Mouse (Mus musculus) stomach, embryonic 16.5 days (tissue): ENCODE data around the gene Denr. TPM values are rescaled to one million over a fixed set of nuclear protein-coding genes. Genes with fewer than 3 reads are reported as not detected.

Source experiments
- ATAC-seq: fragments of 200-750 bp; cut with Nextera tagmentation; 2 replicates; pipeline ENCODE4 v1.8.0; 2017; ENCODE audit warnings: moderate number of reproducible peaks, moderate TSS enrichment; ENCODE audit not compliant: insufficient read depth, low FRiP score
- H3K27ac ChIP-seq: fragments of 300-500 bp; sonication (generic); 2 replicates; pipeline ENCODE4 v1.5.1; 2014; ENCODE audit warnings: low read length
- H3K27me3 ChIP-seq: fragments of 300-500 bp; sonication (generic); 2 replicates; pipeline ENCODE4 v1.6.1; 2014; ENCODE audit warnings: low read length, control low read depth, mixed read lengths; ENCODE audit not compliant: control insufficient read depth, insufficient read depth
- H3K36me3 ChIP-seq: fragments of 300-500 bp; sonication (generic); 2 replicates; pipeline ENCODE4 v1.6.1; 2014; ENCODE audit warnings: low read length; ENCODE audit not compliant: control insufficient read depth, insufficient read depth
- H3K4me1 ChIP-seq: fragments of 300-500 bp; sonication (generic); 2 replicates; pipeline ENCODE4 v1.6.1; 2014; ENCODE audit warnings: low read length, control low read depth, mixed read lengths; ENCODE audit not compliant: control insufficient read depth, insufficient read depth
- H3K4me2 ChIP-seq: fragments of 300-500 bp; sonication (generic); 2 replicates; pipeline ENCODE4 v1.6.1; 2014; ENCODE audit warnings: low read depth, low read length, mixed read lengths
- H3K4me3 ChIP-seq: fragments of 300-500 bp; sonication (generic); replicated peaks from 2 replicates; pipeline ENCODE4 v1.5.1; 2014; ENCODE audit warnings: mild to moderate bottlenecking, low read length
- H3K9ac ChIP-seq: fragments of 300-500 bp; sonication (generic); 2 replicates; pipeline ENCODE4 v1.6.1; 2014; ENCODE audit warnings: low read length
- H3K9me3 ChIP-seq: fragments of 300-500 bp; sonication (generic); replicated peaks from 2 replicates; pipeline ENCODE4 v1.6.1; 2016; ENCODE audit warnings: low read length, control low read depth; ENCODE audit not compliant: control insufficient read depth
- WGBS: fragments of 180-500 bp; shearing (Covaris S2); extraction: QIAGEN DNeasy Blood & Tissue Kit; methylation state at CpG from one replicate; pipeline ENCODE4 v1.1.7; 2014; 5-methylcytosine and 5-hydroxymethylcytosine counted together
- polyA plus RNA-seq: library from polyadenylated mRNA; unstranded; fragments of >200 nt; fragmentation: Nextera tagmentation; extraction: Ambion mirVana; gene quantifications from 2 replicates; pipeline ENCODE4 v1.2.1, GENCODE M21; 2015

Denr gene
- polyA plus RNA-seq, 1 experiment from 2014 or later: 132 TPM

- 0 out of 2 replicates have a peak, but pooled peaks cover 8% of the 10 kb centered on the region for H3K36me3 ChIP-seq
- H3K4me3 ChIP-seq: peak within 1 kb of the TSS; percentile 82
- peak; percentile 99 for ATAC-seq
- no peaks in the 10 kb centered on the region for H3K27me3 ChIP-seq
- H3K9ac ChIP-seq: peak within 1 kb of the TSS; percentile 95
- peak within 1 kb of the TSS; percentile 88 for H3K4me2 ChIP-seq
- peak within 1 kb of the TSS; percentile 92 for H3K27ac ChIP-seq
- peaks cover 7% of the 10 kb centered on the region; the same call in 1 of the 2 replicates for H3K4me1 ChIP-seq
- H3K9me3 ChIP-seq: no peaks in the 10 kb centered on the region
- WGBS: 0% methylated on average over 56 of the region's 56 CpGs
These were observed 23.6 kb downstream of the Denr start, which contains the start of gene Ccdc62 for GRCm38 (mm10) chr5:123930508-123930989. Ccdc62 (plus strand) TSS chr5:123930679.

- 47% methylated on average over 13 of the region's 13 CpGs for WGBS
- Histone ChIP-seq H3K4me3 (peak overlapping the region; percentile 82), H3K27ac (peak overlapping the region; percentile 92; the same call in 1 of the 2 replicates), H3K9ac (peak overlapping the region; percentile 95), H3K36me3 (0 out of 2 replicates have a peak, but pooled peaks cover 8% of the 10 kb centered on the region), H3K9me3 (no peaks in the 10 kb centered on the region), H3K27me3 (no peaks in the 10 kb centered on the region), H3K4me2 (peak overlapping the region; percentile 88), H3K4me1 (peaks cover 7% of the 10 kb centered on the region; the same call in 1 of the 2 replicates)
- ATAC-seq: no peak
These were observed 24.2 kb downstream of the Denr start for GRCm38 (mm10) chr5:123931131-123931530.

- no peaks in the 10 kb centered on the region for H3K27me3 ChIP-seq
- H3K36me3 ChIP-seq: 0 out of 2 replicates have a peak, but pooled peaks cover 5% of the 10 kb centered on the region
- H3K4me3 ChIP-seq: no peak overlapping the region
- no peak for ATAC-seq
- H3K4me1 ChIP-seq: peaks cover 7% of the 10 kb centered on the region; the same call in 1 of the 2 replicates
- H3K9me3 ChIP-seq: no peaks in the 10 kb centered on the region
- no peak overlapping the region for H3K4me2 ChIP-seq
- H3K27ac ChIP-seq: no peak overlapping the region
- H3K9ac ChIP-seq: no peak overlapping the region
These were observed 26.0 kb downstream of the Denr start for GRCm38 (mm10) chr5:123932927-123933326.

- Histone ChIP-seq H3K9ac (no peak overlapping the region), H3K4me1 (peaks cover 7% of the 10 kb centered on the region; the same call in 1 of the 2 replicates), H3K9me3 (no peaks in the 10 kb centered on the region), H3K4me3 (no peak overlapping the region), H3K27ac (no peak overlapping the region), H3K36me3 (no peaks in the 10 kb centered on the region), H3K4me2 (no peak overlapping the region), H3K27me3 (no peaks in the 10 kb centered on the region)
- ATAC-seq: no peak
- 79% methylated on average over 12 of the region's 12 CpGs for WGBS
These were observed 26.6 kb downstream of the Denr start for GRCm38 (mm10) chr5:123933556-123933955.

GRCm38 (mm10) chr5:123933957-123934591, 27.1 kb downstream of the Denr start:
- peaks cover 7% of the 10 kb centered on the region; the same call in 1 of the 2 replicates for H3K4me1 ChIP-seq
- H3K36me3 ChIP-seq: no peaks in the 10 kb centered on the region
- H3K4me2 ChIP-seq: no peak overlapping the region
- 41% methylated on average over 18 of the region's 18 CpGs for WGBS
- H3K27ac ChIP-seq: no peak overlapping the region
- H3K27me3 ChIP-seq: no peaks in the 10 kb centered on the region
- H3K9ac ChIP-seq: no peak overlapping the region
- H3K4me3 ChIP-seq: no peak overlapping the region
- no peaks in the 10 kb centered on the region for H3K9me3 ChIP-seq
- no peak for ATAC-seq

- no peak overlapping the region for H3K27ac ChIP-seq
- 85% methylated on average over 5 of the region's 5 CpGs for WGBS
These were observed 29.0 kb downstream of the Denr start for GRCm38 (mm10) chr5:123935931-123936330.

GRCm38 (mm10) chr5:123938479-123938878, 31.5 kb downstream of the Denr start:
- Histone ChIP-seq H3K9me3 (no peaks in the 10 kb centered on the region), H3K27me3 (no peaks in the 10 kb centered on the region), H3K9ac (no peak overlapping the region), H3K27ac (no peak overlapping the region), H3K4me2 (no peak overlapping the region), H3K36me3 (no peaks in the 10 kb centered on the region), H3K4me1 (peaks cover 3% of the 10 kb centered on the region; the same call in 1 of the 2 replicates), H3K4me3 (no peak overlapping the region)
- WGBS: 80% methylated on average over 5 of the region's 5 CpGs
- ATAC-seq: no peak

More at GRCm38 (mm10) chr5:123935931-123936330, 29.0 kb downstream of the Denr start:
- H3K9ac ChIP-seq: no peak overlapping the region
- peaks cover 7% of the 10 kb centered on the region; the same call in 1 of the 2 replicates for H3K4me1 ChIP-seq
- H3K4me2 ChIP-seq: no peak overlapping the region
- no peaks in the 10 kb centered on the region for H3K9me3 ChIP-seq
- no peak for ATAC-seq
- no peaks in the 10 kb centered on the region for H3K27me3 ChIP-seq
- no peaks in the 10 kb centered on the region for H3K36me3 ChIP-seq
- H3K4me3 ChIP-seq: no peak overlapping the region

- no peaks in the 10 kb centered on the region for H3K36me3 ChIP-seq
- no peaks in the 10 kb centered on the region for H3K4me1 ChIP-seq
- ATAC-seq: no peak
- no peak overlapping the region for H3K27ac ChIP-seq
- no peak overlapping the region for H3K4me2 ChIP-seq
- H3K4me3 ChIP-seq: no peak overlapping the region
- 43% methylated on average over 4 of the region's 4 CpGs for WGBS
- no peaks in the 10 kb centered on the region for H3K9me3 ChIP-seq
- H3K9ac ChIP-seq: no peak overlapping the region
- no peaks in the 10 kb centered on the region for H3K27me3 ChIP-seq
These were observed 39.6 kb downstream of the Denr start for GRCm38 (mm10) chr5:123946546-123946945.

GRCm38 (mm10) chr5:123947041-123947761, 40.2 kb downstream of the Denr start:
- H3K9me3 ChIP-seq: no peaks in the 10 kb centered on the region
- WGBS: 48% methylated on average over 7 of the region's 7 CpGs
- ATAC-seq: no peak

More at GRCm38 (mm10) chr5:123947041-123947761, 40.2 kb downstream of the Denr start:
- H3K4me2 ChIP-seq: no peak overlapping the region
- no peaks in the 10 kb centered on the region for H3K36me3 ChIP-seq
- no peak overlapping the region for H3K4me3 ChIP-seq
- H3K4me1 ChIP-seq: no peaks in the 10 kb centered on the region
- H3K9ac ChIP-seq: no peak overlapping the region
- no peaks in the 10 kb centered on the region for H3K27me3 ChIP-seq
- H3K27ac ChIP-seq: no peak overlapping the region
